Mouse (Mus musculus) CD8-positive naive resting alpha-beta T cell, adult 2 months (primary cell): ENCODE results near the gene 1700013G24Rik.
"Not testable (repeated sequence)": the region's sequence is repeated elsewhere in the genome, so short reads cannot be mapped to it uniquely, and the experiment has no call there.

Experiments used
- DNase-seq, 2 experiments: peaks; one replicate each; pipeline ENCODE4 v3.0.0; 2022; ENCODE audit warnings: low read depth in 2 of 2, low spot score in 2 of 2

1700013G24Rik gene

GRCm38 (mm10) chr4:137453234-137453767 is at the start of gene 1700013G24Rik:
1700013G24Rik (plus strand) TSS chr4:137453284.
- DNase-seq, result no peak

GRCm38 (mm10) chr4:137405571-137405970 is 47.5 kb upstream of the 1700013G24Rik start:
- DNase-seq, result no peak

DNA sequence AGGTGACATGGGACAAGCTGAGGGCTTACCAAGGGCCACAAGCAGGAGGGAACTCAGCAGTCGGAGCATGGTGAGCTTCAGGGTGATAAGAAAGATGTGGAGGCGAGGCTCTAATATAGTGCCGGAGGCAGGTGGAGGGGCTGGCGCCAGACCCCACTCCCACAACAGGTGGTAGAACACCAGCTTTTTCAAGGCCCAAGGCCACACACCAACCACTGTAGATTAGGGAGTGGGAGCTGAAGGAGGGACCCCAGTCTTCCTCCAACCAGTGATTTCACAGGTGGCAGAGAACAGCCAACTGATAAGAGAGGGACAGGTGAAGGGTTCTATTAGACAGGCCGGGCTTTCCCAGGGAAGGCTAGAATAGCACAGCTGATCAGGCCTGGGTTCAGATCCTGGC is 43.4 kb upstream of the 1700013G24Rik start, which contains the start of gene Cela3a:
TSS of gene Cela3a (minus strand) at position 101 of the 400 bp plus-strand sequence.
- DNase-seq, result no peak

DNA sequence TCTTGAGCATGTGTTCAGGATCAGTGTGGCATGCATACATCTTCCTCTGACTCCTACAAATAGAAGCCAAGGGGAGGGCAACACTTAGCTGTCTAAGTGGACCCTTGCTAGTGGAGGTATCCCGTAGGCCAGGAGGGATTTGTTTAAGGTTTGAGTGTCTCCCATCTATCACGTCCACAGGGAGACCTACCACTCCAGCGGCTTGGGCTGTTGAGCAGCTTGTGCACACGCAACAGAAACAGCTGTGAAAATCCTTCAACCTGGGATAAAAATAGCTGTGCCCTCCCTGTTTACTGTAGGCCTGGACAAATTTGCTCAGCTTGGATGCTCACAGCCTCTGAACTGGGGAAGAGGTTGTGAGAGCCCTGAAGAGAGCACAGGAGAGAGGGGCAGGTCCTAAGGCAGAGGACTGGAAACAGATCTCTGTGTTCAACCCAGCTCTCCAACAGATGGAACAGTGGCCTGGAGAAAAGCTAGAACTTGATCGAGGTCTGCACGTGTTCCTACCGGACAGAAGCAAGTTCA is 40.8 kb upstream of the 1700013G24Rik start:
- not testable (repeated sequence) for DNase-seq

DNA sequence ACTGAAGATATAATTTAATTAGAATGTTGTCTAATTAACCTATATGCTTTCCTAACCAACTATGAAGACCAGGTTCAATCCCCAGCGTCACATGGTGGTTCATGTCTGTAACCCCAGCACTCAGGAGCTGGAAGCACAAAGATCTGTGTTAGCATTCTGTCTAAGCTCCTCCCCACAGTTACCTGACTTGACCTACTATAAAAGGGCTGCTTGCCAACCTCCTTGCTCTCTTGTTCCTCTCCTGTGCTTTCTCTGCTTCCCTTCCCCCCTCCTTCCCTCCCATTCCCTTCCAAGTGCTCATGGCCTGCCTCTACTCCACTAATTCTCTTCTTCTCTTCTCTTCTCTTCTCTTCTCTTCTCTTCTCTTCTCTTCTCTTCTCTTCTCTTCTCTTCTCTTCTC is 38.1 kb upstream of the 1700013G24Rik start:
- DNase-seq, result no peak

DNA sequence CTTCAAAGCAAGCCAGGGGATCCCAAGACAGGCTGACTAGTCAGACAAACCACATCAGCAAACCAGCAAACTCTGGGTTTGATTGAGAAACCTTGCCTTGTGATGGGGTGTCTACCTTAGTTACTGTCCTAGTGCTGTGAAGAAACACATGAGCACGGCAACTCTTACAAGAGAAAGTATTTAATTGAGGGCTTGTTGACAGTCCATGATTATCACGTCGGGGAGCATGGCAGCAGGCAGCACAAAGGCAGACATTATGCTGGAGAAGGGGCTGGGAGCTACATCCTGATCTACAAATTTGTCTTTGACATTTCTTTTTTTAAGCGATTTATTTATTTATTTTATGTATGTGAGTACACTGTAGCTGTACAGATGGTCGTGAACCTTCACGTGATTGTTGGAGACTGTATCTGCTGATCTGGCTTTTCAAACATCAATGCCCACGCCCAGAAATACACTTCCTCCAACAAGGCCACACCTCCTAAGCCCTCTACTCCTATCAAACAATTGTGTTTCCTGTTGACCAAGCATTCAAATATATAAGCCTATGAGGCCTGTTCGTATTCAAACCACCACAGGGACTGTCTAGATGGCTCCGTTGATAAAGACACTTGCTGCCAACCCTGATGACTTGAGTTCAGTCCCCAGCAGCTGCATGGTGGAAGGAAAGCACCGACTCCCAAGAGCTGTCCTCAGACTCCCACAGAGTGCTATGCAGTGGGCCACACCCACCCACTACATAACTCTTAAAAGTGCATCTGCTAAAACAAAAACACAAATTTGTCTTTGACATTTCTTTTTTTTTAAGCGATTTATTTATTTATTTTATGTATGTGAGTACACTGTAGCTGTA is 35.1 kb upstream of the 1700013G24Rik start:
- DNase-seq, result no peak

DNA sequence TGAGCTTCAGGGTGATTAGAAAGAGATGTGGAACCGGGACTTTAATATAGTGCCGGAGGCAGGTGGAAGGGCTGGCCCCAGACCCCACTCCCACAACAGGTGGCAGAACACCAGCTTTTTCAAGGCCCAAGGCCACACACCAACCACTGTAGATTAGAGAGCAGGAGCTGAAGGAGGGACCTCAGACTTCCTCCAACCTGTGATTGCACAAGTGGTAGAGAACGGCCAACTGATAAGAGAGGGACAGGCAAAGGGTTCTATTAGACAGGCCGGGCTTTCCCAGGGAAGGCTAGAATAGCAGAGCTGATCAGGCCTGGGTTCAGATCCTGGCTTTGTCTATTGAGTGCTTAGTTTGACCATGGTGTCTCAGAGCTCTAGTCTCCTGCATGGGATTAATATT is 22.6 kb upstream of the 1700013G24Rik start, which contains the start of gene Cela3b:
TSS of gene Cela3b (minus strand) at position 39 of the 400 bp plus-strand sequence.
- DNase-seq, result no peak

- not testable (repeated sequence) for DNase-seq
Measured at GRCm38 (mm10) chr4:137432700-137433550, 20.2 kb upstream of the 1700013G24Rik start.

GRCm38 (mm10) chr4:137436979-137437669 is 16.0 kb upstream of the 1700013G24Rik start:
- DNase-seq, result no peak

GRCm38 (mm10) chr4:137438842-137439241 is 14.2 kb upstream of the 1700013G24Rik start:
- DNase-seq, result no peak

DNA sequence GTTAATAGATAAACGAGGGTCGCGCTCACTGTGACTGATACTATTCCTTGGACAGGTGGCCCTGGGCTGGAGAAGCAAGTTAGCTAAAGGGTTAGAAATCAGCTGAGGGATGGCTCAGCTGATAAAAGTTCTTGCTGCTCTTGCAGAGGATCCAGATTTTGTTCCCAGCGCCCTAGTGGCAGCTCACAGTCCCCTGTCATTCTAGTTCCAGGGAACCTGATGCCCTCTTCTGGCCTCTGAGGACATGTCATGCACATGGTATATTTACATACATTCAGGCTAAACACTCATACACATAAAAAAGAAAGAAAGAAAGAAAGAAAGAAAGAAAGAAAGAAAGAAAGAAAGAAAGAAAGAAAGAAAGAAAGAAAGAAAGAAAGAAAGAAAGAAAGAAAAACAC is 11.8 kb upstream of the 1700013G24Rik start:
- no peak for DNase-seq

DNA sequence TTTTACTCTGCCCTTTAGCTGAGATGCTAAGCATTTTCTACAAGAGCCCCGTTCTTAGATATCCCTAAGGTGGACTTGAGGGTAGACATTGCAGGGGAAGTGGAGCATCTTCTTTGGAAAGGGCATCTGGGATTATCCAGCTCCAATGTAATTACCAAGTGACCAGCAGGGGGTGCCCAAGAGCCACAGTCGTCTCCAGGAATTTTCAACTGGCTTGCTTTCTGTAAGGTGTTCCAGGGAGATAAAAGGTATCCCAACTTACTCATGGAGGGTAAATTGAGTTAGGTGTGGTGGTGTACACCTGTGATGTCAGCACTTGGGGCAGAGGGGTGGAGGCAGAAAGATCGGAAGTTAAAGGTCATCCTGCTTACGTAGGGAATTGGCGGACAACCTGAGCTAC is 9.5 kb upstream of the 1700013G24Rik start:
- peak in 1 of 2 experiments; percentile 27 for DNase-seq

DNA sequence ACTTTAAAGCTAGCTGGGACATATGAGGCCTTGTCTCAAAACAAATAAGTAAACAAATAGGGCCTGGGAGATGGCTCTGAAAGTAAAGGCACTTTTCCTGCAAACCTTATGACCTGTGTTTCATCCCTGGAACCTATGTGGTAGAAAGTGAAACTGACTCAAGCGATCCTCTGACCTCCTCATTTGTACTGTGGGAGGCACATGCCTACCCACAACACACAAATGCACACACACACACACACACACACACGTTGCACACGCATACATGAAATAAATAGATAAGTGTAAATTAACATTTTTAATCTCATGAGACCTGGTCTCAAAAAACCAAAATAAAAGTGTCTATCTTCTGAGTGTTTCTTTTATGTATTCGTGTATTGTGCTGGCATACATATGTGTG is 7.2 kb upstream of the 1700013G24Rik start:
- no peak for DNase-seq

- no peak for DNase-seq
Measured at GRCm38 (mm10) chr4:137447363-137448196, 5.5 kb upstream of the 1700013G24Rik start.

DNA sequence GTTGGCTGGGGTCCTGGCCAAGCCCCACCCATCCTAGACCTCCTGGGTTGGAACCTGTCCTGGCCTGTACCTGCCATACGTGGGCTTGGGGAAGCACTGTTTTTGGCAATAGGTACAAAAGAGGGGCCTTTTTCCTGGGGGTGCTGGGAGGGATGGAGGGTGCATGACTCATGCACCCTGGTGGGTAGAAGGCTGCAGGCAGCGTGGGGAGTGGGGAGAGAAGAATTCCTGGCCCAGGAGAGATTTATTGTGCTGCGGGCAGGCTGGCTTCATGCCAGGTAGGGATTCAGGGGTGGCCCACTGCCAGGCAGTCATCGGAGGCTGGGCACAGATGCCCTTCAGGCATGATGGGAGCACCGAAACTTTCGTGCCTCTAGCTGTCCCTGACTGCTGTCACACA is 4.9 kb upstream of the 1700013G24Rik start:
- DNase-seq, result no peak

- DNase-seq, result no peak
Measured at GRCm38 (mm10) chr4:137448641-137449040, 4.4 kb upstream of the 1700013G24Rik start.

- DNase-seq, result no peak
Measured at GRCm38 (mm10) chr4:137449132-137449531, 4.0 kb upstream of the 1700013G24Rik start.

DNA sequence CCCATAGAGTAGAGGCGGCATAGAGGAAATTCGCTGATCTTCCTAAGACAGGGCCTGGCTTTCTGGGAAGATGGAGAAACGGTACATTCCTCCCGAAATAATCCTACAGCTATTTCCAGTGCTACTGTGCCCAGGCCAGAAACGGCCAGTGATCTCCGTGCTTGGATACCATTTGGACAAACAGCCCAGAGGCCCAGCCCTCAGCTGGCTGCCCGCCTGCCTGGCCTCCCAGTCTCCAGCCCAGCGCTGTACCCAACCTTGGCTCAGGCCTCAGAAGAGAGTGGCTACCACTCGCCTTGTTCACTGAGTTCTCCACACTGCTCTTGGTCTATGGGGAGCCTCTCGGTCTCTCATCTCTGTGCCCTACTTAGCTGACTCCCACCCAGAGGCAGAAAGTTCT is 3.4 kb upstream of the 1700013G24Rik start:
- no peak for DNase-seq

DNA sequence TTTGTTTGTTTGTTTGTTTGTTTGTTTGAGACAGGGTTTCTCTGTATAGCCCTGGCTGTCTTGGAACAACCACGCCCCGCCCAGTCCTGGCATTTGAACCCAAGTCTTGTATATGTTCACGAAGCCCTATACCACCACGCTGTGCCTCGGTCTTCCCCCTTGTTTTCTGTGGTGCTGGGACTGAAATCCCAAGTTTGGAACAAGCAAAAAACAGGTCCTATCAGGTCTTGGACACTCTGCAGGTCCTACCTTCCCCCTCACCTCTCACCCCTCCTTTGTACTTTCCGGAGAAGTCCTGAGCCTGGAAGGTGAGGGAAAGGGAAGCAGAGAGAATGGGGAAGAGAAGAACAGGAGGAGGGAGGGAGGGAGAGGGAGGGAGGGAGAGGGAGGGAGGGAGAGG is 894 bp upstream of the 1700013G24Rik start:
- DNase-seq, result no peak

DNA sequence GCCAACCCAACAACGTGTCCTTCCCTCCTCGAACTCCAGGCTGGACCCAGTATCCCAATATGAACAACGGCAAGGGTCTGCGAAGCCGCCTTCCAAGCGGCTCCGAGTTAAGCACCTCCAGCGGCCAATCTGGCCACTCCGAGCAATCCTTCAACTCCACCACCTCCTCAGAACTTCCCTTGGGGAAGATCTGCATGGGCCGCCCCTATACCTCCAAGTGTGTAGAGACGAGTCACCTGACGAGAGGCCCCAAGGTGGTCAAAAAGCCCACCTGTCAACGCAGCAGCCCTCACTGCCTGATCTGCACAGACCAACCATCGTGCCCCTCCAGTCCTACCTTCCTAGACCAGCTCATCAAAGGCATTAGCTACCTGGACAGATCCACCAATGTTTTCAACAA is 1.5 kb downstream of the 1700013G24Rik start:
- DNase-seq, result no peak
